Mouse (Mus musculus): Measurements from ENCODE around the gene Rpl29.

DNA sequence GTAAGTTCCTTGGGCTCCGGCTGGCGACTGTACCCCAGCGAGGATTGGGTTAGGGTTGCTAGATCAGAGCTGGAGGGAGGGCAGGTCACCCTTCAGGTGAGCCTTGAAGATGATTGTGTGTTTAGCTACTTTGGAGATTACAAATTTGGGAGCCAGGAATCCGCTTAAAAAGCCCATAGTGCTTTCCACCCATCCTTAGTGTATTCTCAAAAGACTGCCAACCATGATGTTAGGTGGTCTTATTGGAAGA is 686 bp downstream of the Rpl29 start:
- no peak for TF ChIP-seq GATA1 (IDR thresholded peaks at IDR 0.05; ENCODE audit: borderline replicate concordance, low read length)
- no peak for TF ChIP-seq FLI1 (IDR thresholded peaks at IDR 0.05; ENCODE audit: low read length)

Data from megakaryocyte, embryonic 14.5 days (primary cell).